Mouse (Mus musculus): Measurements from ENCODE around the gene Psma5.

GRCm38 (mm10) chr3:108246857-108247256 is 9.9 kb upstream of the Psma5 start:
- no peak for TF ChIP-seq CTCF (IDR thresholded peaks at IDR 0.05; ENCODE audit: low read depth)
- TF ChIP-seq EP300 (IDR thresholded peaks at IDR 0.05; ENCODE audit: low read depth): no peak

Measured in liver, postnatal 0 days (tissue).